Mouse (Mus musculus) kidney, embryonic 14.5 days (tissue): ENCODE results near the gene Mrgprb5. TPM values are rescaled to one million over a fixed set of nuclear protein-coding genes. Genes with fewer than 3 reads are reported as not detected.

ENCODE experiments used
- polyA plus RNA-seq: library from polyadenylated mRNA; unstranded; fragments of >200 nt; fragmentation: Nextera tagmentation; extraction: Ambion mirVana; gene quantifications from 2 replicates; pipeline ENCODE4 v1.2.1, GENCODE M21; 2014

Mrgprb5 gene
- polyA plus RNA-seq, 1 experiment from 2014 or later, result not detected

Other genes starting within 250 kb of the Mrgprb5 start
- not detected in 2 replicates for gene Mrgpra4, start 186.9 kb downstream of the Mrgprb5 start, polyA plus RNA-seq
- gene Mrgprx1, start 141.4 kb downstream of the Mrgprb5 start, polyA plus RNA-seq, result not detected in 2 replicates
- gene Mrgprb4, start 30.3 kb upstream of the Mrgprb5 start, polyA plus RNA-seq, result not detected in 2 replicates
- not detected in 2 replicates for gene Mrgprb8, start 219.5 kb upstream of the Mrgprb5 start, polyA plus RNA-seq